Mouse (Mus musculus) stomach, embryonic 15.5 days (tissue): ENCODE results near the gene Olfr1459. TPM values are rescaled to one million over a fixed set of nuclear protein-coding genes. Genes with fewer than 3 reads are reported as not detected.

Source experiments
- ATAC-seq: fragments of 200-750 bp; cut with Nextera tagmentation; 2 replicates; pipeline ENCODE4 v1.8.0; 2017; ENCODE audit warnings: low read depth, moderate number of reproducible peaks, moderate TSS enrichment; ENCODE audit not compliant: insufficient read depth, low FRiP score
- H3K27ac ChIP-seq: fragments of 300-500 bp; sonication (generic); 2 replicates; pipeline ENCODE4 v1.5.1; 2015; ENCODE audit warnings: mild to moderate bottlenecking, inconsistent platforms
- H3K27me3 ChIP-seq: fragments of 300-500 bp; sonication (generic); replicated peaks from 2 replicates; pipeline ENCODE4 v1.6.1; 2015; ENCODE audit warnings: inconsistent platforms
- H3K36me3 ChIP-seq: fragments of 300-500 bp; sonication (generic); 2 replicates; pipeline ENCODE4 v1.6.1; 2015; ENCODE audit warnings: inconsistent platforms
- H3K4me1 ChIP-seq: fragments of 300-500 bp; sonication (generic); 2 replicates; pipeline ENCODE4 v1.6.1; 2015; ENCODE audit warnings: inconsistent platforms
- H3K4me2 ChIP-seq: fragments of 300-500 bp; sonication (generic); 2 replicates; pipeline ENCODE4 v1.6.1; 2015; ENCODE audit warnings: mild to moderate bottlenecking, inconsistent platforms
- H3K4me3 ChIP-seq: fragments of 300-500 bp; sonication (generic); replicated peaks from 2 replicates; pipeline ENCODE4 v1.5.1; 2015; ENCODE audit warnings: inconsistent platforms
- H3K9ac ChIP-seq: fragments of 300-500 bp; sonication (generic); 2 replicates; pipeline ENCODE4 v1.6.1; 2015; ENCODE audit warnings: inconsistent platforms
- H3K9me3 ChIP-seq: fragments of 300-500 bp; sonication (generic); 2 replicates; pipeline ENCODE4 v1.6.1; 2016; ENCODE audit warnings: inconsistent platforms
- WGBS: fragments of 180-500 bp; shearing (Covaris S2); methylation state at CpG from one replicate; pipeline ENCODE4 v1.1.7; 2015; 5-methylcytosine and 5-hydroxymethylcytosine counted together
- polyA plus RNA-seq: library from polyadenylated mRNA; unstranded; fragments of >200 nt; fragmentation: Nextera tagmentation; extraction: Ambion mirVana; gene quantifications from 2 replicates; pipeline ENCODE4 v1.2.1, GENCODE M21; 2015

Gene Olfr1459
- polyA plus RNA-seq = not detected in 2 replicates

DNA sequence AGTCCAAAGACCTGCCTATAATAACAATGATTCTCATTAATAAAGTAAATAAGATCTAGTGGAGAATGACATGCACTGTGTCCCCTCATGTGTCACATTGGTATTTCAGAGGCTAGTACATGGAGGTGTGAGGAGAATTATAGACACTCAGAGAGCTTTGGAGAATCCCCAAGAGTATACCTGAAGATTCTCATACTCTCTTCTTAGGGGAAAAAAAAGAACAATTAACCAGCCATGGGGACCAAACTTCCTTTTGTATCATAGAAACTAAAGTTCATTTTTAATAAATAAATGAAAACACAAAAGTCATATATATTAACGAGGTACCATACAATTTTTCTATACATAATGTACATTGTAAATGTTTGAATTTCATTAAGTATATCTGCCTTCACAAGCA, at the start of gene Olfr1459:
Olfr1459 (minus strand) TSS at position 101 of the 400 bp plus-strand sequence.
- Histone ChIP-seq H3K27me3 (no peaks in the 10 kb centered on the region), H3K4me2 (no peak within 1 kb of the TSS), H3K4me1 (no peaks in the 10 kb centered on the region), H3K4me3 (no peak within 1 kb of the TSS), H3K9ac (no peak within 1 kb of the TSS), H3K27ac (no peak within 1 kb of the TSS), H3K9me3 (no peaks in the 10 kb centered on the region), H3K36me3 (no peaks in the 10 kb centered on the region)
- WGBS = 69% methylated on average over 1 of the region's 1 CpGs
- ATAC-seq = no peak

DNA sequence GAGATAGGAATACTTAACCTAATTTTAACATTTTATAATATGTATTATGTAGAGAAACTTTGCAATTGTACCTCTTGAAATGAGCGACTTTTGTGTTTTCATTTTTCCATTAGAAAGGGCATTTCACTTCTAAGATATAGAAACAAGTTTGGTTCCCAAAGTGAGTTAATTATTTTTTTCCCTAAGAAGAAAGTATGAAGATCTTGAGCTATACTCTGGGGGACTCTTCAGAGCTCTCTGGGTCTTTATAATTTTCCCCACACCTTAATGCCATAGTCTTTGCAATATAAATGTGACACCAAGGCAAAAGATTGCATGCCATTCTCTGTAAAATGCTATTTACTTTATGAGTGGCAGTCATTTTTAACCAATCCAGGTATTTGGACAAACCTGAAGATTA, 36.1 kb upstream of the Olfr1459 start, which contains the start of gene Olfr1462:
Olfr1462 (plus strand) TSS at position 301 of the 400 bp plus-strand sequence.
- Histone ChIP-seq H3K4me3 (no peak within 1 kb of the TSS), H3K9me3 (no peaks in the 10 kb centered on the region), H3K27me3 (no peaks in the 10 kb centered on the region), H3K4me2 (no peak within 1 kb of the TSS), H3K27ac (no peak within 1 kb of the TSS), H3K4me1 (no peaks in the 10 kb centered on the region), H3K9ac (no peak within 1 kb of the TSS), H3K36me3 (no peaks in the 10 kb centered on the region)
- WGBS = 78% methylated on average over 1 of the region's 1 CpGs
- no peak for ATAC-seq

DNA sequence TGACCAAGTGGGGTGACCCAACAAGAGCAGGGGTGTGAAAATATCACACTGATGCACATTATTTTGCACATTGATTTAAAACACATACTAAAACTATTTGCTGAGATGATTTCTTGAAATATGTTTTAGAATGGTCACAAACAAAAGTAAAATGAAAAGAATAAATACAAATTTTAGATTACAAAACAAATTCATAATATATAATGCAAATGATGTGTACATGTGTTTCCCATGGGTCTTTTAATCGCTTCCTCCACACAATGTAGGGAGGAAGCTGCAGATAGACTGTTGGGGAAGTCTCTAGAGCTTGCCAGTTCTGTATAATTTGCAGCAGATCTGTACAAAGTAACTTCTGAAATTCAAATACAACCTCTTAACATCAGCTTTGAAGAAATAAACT, 13.4 kb upstream of the Olfr1459 start, which contains the start of gene Olfr1461:
Olfr1461 (plus strand) TSS at position 301 of the 400 bp plus-strand sequence.
- 55% methylated on average over 1 of the region's 1 CpGs for WGBS

DNA sequence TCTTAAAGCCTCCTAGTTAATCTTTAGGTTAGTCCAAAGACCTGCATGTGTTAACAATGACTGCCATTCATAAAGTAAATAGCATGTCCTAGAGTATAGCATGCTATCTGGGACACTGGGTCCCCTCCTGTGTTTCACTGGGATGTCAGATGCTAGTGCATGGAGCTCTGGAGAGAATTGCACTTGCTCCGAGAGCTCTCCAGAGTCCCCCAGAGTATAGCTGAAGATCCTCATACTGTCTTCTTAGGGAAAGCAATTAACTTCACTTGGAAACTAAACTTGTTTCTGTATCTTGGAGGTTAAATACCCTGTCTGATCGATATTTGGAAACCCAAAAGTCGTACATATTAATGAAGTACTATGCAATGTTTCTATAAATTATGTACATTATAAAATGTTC, 42.7 kb downstream of the Olfr1459 start, which contains the start of gene Olfr1458:
Olfr1458 (minus strand) TSS at position 101 of the 400 bp plus-strand sequence.
- H3K9ac ChIP-seq = no peak within 1 kb of the TSS
- H3K27ac ChIP-seq = no peak within 1 kb of the TSS
- H3K27me3 ChIP-seq = no peaks in the 10 kb centered on the region
- no peaks in the 10 kb centered on the region for H3K9me3 ChIP-seq
- no peak for ATAC-seq
- no peaks in the 10 kb centered on the region for H3K4me1 ChIP-seq
- H3K36me3 ChIP-seq = no peaks in the 10 kb centered on the region
- H3K4me2 ChIP-seq = no peak within 1 kb of the TSS
- H3K4me3 ChIP-seq = no peak within 1 kb of the TSS
- WGBS = 78% methylated on average over 3 of the region's 3 CpGs

More for the DNA sequence above, 13.4 kb upstream of the Olfr1459 start, which contains the start of gene Olfr1461:
- ATAC-seq = no peak
- H3K4me1 ChIP-seq = no peaks in the 10 kb centered on the region
- no peaks in the 10 kb centered on the region for H3K27me3 ChIP-seq
- H3K4me2 ChIP-seq = no peak within 1 kb of the TSS
- no peak within 1 kb of the TSS for H3K27ac ChIP-seq
- H3K9me3 ChIP-seq = no peaks in the 10 kb centered on the region
- no peak within 1 kb of the TSS for H3K4me3 ChIP-seq
- H3K36me3 ChIP-seq = no peaks in the 10 kb centered on the region
- no peak within 1 kb of the TSS for H3K9ac ChIP-seq

DNA sequence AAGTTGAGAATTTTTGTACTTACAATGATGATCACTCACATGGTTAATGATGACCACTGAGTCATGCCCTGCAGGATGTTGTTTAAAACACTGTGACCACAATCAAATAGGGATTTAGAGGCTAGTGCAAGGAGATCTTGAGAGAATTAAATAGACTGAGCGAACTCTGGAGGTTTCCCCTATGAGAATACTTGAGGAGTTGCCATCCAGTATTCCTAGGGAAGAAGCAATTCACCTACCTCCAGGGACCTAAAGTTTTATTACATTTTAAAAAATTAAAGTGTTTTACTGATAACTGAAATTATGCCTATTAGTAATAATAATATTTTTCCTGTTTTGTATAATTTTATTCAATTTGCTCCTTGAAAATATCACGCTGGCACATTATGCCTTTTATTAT, 51.6 kb downstream of the Olfr1459 start, which contains the start of gene Olfr1457:
Olfr1457 (minus strand) TSS at position 101 of the 400 bp plus-strand sequence.
- ATAC-seq = no peak
- no peaks in the 10 kb centered on the region for H3K4me1 ChIP-seq
- no peak within 1 kb of the TSS for H3K4me2 ChIP-seq
- H3K9ac ChIP-seq = no peak within 1 kb of the TSS
- 79% methylated on average over 2 of the region's 2 CpGs for WGBS
- no peak within 1 kb of the TSS for H3K4me3 ChIP-seq
- no peak within 1 kb of the TSS for H3K27ac ChIP-seq
- H3K27me3 ChIP-seq = no peaks in the 10 kb centered on the region
- no peaks in the 10 kb centered on the region for H3K36me3 ChIP-seq
- no peaks in the 10 kb centered on the region for H3K9me3 ChIP-seq

DNA sequence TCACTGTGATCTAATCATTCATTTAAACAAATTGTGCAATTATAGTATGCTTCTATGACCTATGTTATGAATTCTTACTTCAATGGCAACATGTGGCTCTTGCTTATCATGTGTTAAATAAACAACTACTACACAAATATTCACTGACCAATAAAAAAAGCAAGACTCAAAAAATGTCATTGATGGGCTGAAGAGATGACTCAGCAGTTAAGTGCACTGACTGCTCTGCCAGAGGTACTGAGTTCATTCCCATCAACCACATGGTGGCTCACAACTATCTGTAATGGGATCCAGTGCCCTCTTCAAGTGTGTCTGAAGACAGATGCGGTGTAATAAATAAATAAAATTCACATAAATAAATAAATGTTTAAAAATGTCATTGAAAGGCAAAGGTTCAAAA, 55.4 kb downstream of the Olfr1459 start:
- Histone ChIP-seq H3K9me3 (no peaks in the 10 kb centered on the region), H3K36me3 (no peaks in the 10 kb centered on the region), H3K27ac (no peak overlapping the region), H3K4me1 (no peaks in the 10 kb centered on the region), H3K9ac (no peak overlapping the region), H3K27me3 (no peaks in the 10 kb centered on the region), H3K4me2 (no peak overlapping the region), H3K4me3 (no peak overlapping the region)
- no peak for ATAC-seq
- WGBS = 87% methylated on average over 1 of the region's 1 CpGs

Other genes starting within 250 kb of the Olfr1459 start
- gene Olfr1447, start 245.8 kb downstream of the Olfr1459 start, polyA plus RNA-seq = not detected in 2 replicates
- not detected in 2 replicates for gene Olfr1448, start 225.1 kb downstream of the Olfr1459 start, polyA plus RNA-seq
- gene Olfr1449, start 218.7 kb downstream of the Olfr1459 start, polyA plus RNA-seq = not detected in 2 replicates
- gene Olfr1450, start 199.3 kb downstream of the Olfr1459 start, polyA plus RNA-seq = not detected in 2 replicates
- gene Olfr1451, start 154.5 kb downstream of the Olfr1459 start, polyA plus RNA-seq = not detected in 2 replicates
- not detected in 2 replicates for gene Olfr1453, start 121.2 kb downstream of the Olfr1459 start, polyA plus RNA-seq
- not detected in 2 replicates for gene Olfr1454, start 88.9 kb downstream of the Olfr1459 start, polyA plus RNA-seq
- gene Olfr1457, start 51.7 kb downstream of the Olfr1459 start, polyA plus RNA-seq = not detected in 2 replicates
- not detected in 2 replicates for gene Olfr1458, start 42.8 kb downstream of the Olfr1459 start, polyA plus RNA-seq
- gene Olfr1461, start 13.5 kb upstream of the Olfr1459 start, polyA plus RNA-seq = not detected in 2 replicates
- gene Olfr1462, start 36.2 kb upstream of the Olfr1459 start, polyA plus RNA-seq = not detected in 2 replicates
- gene Olfr1463, start 81.8 kb upstream of the Olfr1459 start, polyA plus RNA-seq = not detected in 2 replicates
- gene Olfr1465, start 166.0 kb upstream of the Olfr1459 start, polyA plus RNA-seq = not detected in 2 replicates
- not detected in 2 replicates for gene Olfr1466, start 189.3 kb upstream of the Olfr1459 start, polyA plus RNA-seq
- not detected in 2 replicates for gene Olfr1467, start 212.7 kb upstream of the Olfr1459 start, polyA plus RNA-seq